Mouse (Mus musculus) frontal cortex, postnatal 25 days (tissue): Measurements from ENCODE around the gene Crip1.
"Not testable (repeated sequence)": the region's sequence is repeated elsewhere in the genome, so short reads cannot be mapped to it uniquely, and the experiment has no call there.

Experiments used
- DNase-seq, 2 experiments: peaks; one replicate each; pipeline ENCODE4 v3.0.0; 2022; ENCODE audit warnings: low spot score in 2 of 2

Gene Crip1

DNA sequence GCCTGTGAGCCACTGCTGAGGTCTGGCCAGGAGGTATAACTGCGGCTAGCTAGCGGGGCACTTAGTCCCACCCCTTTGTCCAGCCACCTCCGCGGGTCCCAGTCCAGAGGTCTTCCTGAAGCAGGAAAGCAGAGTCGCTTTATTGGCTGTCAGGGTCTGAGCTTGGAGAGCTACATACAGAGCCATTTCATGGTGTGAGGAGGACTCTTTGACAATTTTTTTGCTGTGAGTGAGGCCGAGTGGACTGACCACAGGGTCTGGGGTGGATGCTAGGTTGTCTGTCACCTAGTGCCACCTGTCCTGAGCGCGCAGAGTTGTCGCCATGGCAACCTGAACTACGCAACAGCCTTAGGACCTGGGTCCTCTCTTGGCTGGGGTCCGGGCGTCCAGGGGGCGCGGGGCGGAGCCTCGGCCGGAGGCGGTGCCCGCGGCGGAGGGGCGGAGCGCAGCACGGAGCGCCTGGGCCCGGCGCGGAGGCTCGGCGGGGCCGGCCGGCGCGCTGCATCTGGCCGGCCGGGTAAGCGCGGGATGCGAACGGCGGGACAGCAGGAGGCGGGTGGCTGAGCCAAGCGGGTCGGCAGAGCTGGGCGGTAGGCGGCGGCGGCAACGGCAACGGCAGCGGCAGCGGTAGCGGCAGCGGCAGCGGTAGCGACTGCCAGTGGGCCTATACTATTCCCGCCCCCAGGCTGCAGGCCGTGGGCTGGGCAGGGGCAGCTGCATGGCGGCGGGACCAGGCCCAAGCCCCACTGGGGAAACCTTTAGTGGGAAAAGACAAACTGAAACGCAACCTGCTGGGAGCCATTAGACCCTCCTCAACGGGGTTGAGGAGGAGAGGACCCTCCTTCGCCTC, 39.6 kb downstream of the Crip1 start, which contains the start of gene Tmem121:
Gene Tmem121, plus strand, starts transcription at position 489 of the 850 bp plus-strand sequence.
- DNase-seq = peak in 1 of 2 experiments; percentile 27

DNA sequence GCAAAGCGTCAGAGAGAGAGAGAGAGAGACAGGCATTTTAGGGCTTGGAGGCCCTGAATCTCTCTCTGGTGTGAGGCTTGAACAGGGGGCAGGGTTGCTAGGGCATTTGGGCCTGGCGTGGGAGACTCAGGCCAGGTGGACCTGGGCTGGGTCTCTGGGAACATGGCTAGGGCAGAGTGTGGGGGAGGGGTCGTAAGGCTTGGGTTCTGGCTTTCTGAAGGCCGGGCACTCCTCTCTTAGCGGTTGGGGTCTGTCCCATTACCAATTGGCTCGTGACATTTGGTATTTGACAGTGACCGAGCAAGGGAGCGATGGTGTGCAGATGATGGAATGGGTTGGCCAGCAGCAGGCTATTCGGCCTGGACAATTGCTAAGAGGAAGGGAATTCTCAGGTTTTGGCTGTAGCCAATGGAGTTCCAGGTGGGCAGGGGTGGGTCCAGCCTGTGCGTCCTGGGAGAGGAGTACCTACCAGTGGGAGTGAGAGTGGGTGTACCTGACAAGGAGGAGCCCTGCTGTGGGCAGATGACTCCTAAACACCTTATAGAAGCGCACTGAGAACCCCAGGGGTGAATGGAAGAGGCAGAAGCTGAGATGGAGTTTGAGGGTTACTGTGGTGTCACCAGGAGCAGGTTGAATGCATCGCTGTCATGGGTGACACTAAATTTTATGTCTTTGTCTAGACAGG, 40.4 kb downstream of the Crip1 start:
- DNase-seq = no peak

DNA sequence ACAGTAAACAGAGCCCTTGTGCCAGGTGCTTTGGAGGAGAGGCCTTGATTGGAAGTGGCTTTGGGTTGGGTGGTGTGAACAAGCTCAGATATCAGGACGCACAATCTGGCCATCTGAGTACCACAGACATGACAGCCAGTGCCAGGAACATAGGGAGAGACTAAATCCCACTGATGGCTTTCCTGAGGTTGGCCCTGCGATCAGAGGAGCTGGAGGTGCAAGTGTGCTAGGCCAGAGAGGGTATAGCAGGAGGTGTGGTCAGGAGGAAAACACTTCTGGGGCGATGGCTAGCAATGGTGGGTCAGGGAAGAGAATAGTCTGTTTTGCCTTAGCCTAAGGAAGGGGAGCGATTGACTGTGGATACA, 40.9 kb downstream of the Crip1 start:
- DNase-seq = no peak

DNA sequence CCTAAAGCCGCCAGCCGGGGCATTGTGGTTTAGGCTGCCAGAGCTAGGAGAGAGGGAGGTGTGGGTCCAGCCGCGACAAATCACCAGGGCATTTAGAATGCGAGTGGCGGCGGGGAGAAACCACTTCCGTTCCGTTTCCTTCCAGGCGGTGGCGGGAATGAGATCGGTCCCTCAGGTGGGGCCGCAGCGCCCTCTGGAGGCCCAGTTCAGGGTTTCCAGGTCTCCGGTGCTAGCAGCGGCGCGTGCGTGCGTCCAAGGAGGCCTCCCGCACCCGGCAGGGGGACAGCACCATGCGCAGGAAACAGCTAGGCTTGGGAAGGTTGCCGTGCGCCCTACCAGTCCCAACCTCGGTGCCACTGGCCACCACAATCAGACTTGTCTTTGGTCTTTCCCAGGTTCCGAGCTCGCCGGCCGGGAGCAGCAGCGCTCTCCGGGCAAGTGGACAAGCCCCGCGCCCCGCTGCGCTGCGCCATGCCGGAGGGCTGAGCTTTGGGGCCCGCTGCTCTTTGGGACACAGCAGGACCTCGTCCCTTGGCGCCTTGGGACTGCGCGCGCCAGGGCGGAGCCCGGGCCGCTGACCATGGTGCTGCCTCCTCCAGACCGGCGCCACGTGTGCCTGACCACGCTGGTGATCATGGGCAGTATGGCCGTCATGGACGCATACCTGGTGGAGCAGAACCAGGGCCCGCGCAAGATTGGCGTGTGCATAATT, 41.6 kb downstream of the Crip1 start:
- DNase-seq = peak; percentile 89 to 92

DNA sequence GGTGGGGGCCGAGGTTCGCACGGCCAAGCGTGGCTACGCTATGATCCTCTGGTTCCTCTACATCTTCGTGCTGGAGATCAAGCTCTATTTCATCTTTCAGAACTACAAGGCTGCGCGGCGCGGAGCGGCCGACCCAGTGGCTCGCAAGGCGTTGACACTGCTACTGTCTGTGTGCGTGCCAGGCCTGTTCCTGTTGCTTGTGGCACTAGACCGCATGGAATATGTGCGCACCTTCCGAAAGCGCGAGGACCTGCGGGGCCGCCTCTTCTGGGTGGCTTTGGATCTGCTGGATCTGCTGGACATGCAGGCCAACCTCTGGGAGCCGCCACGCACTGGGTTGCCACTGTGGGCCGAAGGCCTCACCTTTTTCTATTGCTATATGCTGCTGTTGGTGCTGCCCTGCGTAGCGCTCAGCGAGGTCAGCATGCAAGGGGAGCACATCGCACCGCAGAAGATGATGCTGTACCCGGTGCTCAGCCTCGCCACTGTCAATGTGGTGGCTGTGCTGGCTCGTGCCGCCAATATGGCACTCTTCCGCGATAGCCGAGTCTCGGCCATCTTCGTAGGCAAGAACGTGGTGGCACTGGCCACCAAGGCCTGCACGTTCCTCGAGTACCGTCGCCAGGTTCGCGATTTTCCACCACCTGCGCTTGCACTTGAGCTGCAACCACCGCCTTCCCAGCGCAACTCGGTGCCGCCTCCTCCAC, 42.4 kb downstream of the Crip1 start:
- DNase-seq = no peak

DNA sequence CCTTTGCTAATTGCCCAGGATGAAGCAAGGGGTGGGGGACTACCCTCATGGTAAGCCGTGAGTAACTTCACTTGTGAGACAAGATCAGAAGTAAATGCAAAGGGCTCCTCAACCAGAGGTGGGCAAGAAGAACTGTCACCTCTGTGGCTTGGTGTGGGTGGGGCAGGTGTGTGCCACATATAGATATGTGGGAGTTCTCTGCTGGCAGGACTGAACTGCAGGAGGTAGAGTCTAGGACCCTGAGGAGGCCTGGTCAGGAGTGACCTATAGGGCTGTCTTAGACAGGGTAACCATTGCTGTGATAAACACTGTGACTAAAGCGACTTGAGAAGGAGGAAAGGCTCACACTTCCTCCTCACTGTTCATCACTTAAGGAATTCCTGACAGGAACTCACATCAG, 47.3 kb downstream of the Crip1 start:
- no peak for DNase-seq

DNA sequence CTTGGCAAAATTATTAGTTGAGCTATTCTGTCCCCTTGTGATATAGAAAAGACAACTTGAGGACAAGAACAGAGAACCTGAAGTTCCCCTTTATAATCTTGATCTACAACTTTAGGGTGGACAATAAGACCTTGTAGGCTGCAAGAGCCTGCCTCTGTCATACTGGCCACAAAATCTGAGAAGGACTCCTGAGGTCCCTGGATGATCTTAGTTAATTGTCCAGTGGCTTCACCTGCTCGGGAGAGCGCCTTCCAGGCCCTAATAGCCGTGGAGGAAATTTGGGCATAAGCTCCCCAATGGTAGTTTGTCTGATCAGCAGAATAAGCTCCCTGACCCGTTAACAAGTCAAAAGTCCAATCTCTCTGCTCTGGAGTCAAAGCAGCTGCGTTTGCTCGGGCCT, 53.0 kb downstream of the Crip1 start:
- DNase-seq = not testable (repeated sequence)

DNA sequence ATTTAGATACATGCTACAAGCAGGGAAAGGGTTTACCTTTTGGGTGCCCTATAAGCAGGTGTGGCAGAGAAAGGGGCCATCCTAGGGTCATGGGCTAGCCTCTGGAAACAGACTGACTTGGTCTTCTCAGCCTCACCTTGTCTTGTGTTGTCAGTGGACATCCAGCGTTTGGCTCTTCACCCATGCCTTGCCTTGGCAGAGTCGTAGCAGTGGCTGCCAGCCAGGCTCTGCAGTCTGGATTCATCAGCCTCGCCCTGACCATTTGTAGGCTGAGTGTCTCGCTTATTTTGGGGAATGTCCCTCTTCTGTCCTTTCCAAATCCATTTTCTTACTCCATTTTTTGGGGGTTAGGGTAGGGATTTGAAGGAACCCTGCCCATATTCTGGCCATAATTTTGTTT, 55.2 kb downstream of the Crip1 start:
- DNase-seq = no peak

DNA sequence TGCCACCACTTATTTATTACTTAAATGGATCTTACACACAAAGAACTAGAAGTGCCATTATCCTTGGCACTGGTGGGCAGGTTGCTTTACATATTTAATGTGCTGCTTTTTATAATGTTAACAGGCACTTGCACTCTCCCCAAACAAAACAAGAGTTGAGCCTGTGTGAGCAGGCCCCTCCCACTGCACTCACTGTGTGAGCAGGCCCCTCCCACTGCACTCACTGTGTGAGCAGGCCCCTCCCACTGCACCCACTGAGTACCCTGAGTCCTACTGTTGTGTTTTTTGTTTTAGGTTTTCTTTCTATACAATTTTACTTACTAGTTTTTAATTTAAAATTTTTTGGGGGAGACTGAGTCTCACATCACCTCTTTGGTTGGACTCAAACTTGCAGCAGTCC, 55.9 kb downstream of the Crip1 start:
- no peak for DNase-seq
